Mouse (Mus musculus): ENCODE results near the gene Rnf10. TPM values are rescaled to one million over a fixed set of nuclear protein-coding genes. Genes with fewer than 3 reads are reported as not detected.
A peak's percentile ranks its signal among the peaks of the same experiment; 100 is the strongest.

Rnf10 gene
- polyA plus RNA-seq, 1 experiment = 178 TPM

DNA sequence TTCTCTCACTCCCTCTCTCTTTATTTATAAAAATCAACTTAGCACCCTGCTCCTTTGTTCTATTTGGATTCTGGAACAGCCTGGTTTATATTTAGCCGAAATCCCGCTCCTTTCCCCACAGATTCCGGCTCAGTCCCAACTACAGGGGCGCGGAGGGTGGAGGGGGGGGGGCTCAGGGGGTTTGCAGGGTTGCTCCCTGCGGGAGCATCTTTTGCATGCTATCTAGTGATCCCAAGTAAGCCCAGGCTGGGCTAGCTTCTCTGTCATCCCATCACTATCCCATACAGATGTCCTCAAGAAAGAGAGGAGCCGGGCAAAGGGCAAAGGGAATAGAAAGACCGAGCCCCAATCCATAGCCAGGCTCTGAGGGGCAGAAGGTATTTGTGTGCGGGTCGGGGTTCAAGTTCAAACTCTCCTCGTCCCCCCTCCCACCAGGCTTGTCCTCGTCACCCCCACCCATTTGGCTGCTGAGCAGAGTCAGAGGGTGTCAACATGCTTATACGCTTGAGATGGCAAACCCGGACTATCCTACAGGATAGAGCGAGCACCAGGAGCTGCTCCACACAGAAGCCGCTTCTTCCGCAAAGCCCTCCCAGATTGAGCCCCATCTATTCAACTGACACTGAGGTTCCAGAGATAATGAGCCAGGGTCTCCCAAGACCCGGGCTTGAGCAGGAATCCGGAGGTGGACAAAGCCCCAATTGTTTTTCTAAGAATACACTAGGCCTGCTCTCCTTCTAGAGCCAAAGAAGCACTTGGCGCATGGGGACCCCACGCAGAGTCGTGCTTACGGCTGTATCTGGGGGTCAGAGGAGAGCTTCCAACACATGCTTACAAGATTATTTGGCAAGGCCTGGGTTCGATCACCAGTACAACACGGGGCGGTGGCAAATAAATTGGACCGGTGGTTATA lies 57.2 kb downstream of the Rnf10 start:
- TF ChIP-seq POLR2A (IDR thresholded peaks at IDR 0.05; ENCODE audit: control insufficient read depth, extremely low read depth, insufficient read depth, low read length, poor library complexity) = no peak
- TF ChIP-seq CTCF (IDR thresholded peaks at IDR 0.05; ENCODE audit: borderline replicate concordance, control insufficient read depth, extremely low read depth, insufficient read depth, low read length, poor library complexity) = no peak
- no peak overlapping the region for H3K4me3 ChIP-seq (ENCODE audit: control insufficient read depth, insufficient read depth, low read length)
- no peaks in the 10 kb centered on the region for H3K4me1 ChIP-seq (replicated peaks; ENCODE audit: control insufficient read depth, insufficient read depth, low read length)
- H3K36me3 ChIP-seq (ENCODE audit: control insufficient read depth, insufficient read depth, low read length) = no peaks in the 10 kb centered on the region
- peaks cover 2% of the 10 kb centered on the region; the same call in 1 of the 2 replicates for H3K27me3 ChIP-seq (ENCODE audit: control insufficient read depth, insufficient read depth, low read length)
- 38% methylated on average over 27 of the region's 27 CpGs for WGBS
- H3K27ac ChIP-seq (ENCODE audit: control insufficient read depth, insufficient read depth, low read length) = no peak overlapping the region
- DNase-seq = no peak

DNA sequence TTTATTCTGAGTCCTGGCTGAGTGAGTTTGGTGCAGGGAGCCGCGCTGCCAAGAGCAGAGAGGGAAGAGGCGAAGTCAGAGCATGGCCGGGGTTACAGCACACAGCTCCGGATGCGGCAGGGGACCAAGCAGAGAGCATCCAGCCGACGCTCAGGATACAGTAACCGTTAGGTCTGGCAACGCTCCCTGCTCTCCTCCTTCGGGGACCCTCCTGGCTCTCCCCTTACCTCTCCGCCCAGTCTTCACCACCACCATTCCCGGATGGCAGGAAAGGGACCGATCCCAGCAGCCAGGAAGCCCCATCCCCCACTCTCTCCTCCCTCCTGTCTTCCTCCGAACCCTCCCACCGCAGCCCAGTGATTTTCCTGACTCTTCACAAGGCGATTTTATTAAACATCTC lies 57.8 kb downstream of the Rnf10 start:
- WGBS = 5% methylated on average over 17 of the region's 17 CpGs

DNA sequence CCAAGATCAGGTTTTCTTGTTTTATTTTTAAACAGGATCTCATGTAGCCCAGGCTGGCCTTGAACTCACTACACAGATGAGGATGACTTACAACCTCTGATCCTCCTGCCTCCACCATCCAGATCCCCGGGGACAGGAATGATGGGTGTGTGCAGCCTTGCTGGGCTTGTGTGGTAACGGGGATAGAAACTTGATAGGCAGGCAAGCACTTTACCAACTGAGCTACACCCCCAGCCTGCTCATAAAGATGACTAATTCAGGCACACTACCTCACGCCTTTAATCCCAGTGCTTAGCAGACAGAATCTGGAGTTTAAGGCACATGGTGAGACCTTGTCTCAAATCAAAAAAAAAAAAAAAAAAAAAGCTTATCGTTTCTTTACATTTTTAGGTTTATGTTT lies 59.8 kb downstream of the Rnf10 start:
- H3K36me3 ChIP-seq (ENCODE audit: control insufficient read depth, insufficient read depth, low read length) = no peaks in the 10 kb centered on the region
- H3K4me3 ChIP-seq (ENCODE audit: control insufficient read depth, insufficient read depth, low read length) = no peak overlapping the region
- WGBS = 78% methylated on average over 4 of the region's 4 CpGs
- TF ChIP-seq POLR2A (IDR thresholded peaks at IDR 0.05; ENCODE audit: control insufficient read depth, extremely low read depth, insufficient read depth, low read length, poor library complexity) (no peak), CTCF (IDR thresholded peaks at IDR 0.05; ENCODE audit: borderline replicate concordance, control insufficient read depth, extremely low read depth, insufficient read depth, low read length, poor library complexity) (no peak)
- DNase-seq = no peak
- peaks cover 2% of the 10 kb centered on the region; the same call in 1 of the 2 replicates for H3K27me3 ChIP-seq (ENCODE audit: control insufficient read depth, insufficient read depth, low read length)
- no peaks in the 10 kb centered on the region for H3K4me1 ChIP-seq (replicated peaks; ENCODE audit: control insufficient read depth, insufficient read depth, low read length)
- no peak overlapping the region for H3K27ac ChIP-seq (ENCODE audit: control insufficient read depth, insufficient read depth, low read length)

More for the DNA sequence above, 57.8 kb downstream of the Rnf10 start:
- no peaks in the 10 kb centered on the region for H3K4me1 ChIP-seq (replicated peaks; ENCODE audit: control insufficient read depth, insufficient read depth, low read length)
- no peaks in the 10 kb centered on the region for H3K36me3 ChIP-seq (ENCODE audit: control insufficient read depth, insufficient read depth, low read length)
- H3K27me3 ChIP-seq (ENCODE audit: control insufficient read depth, insufficient read depth, low read length) = peaks cover 2% of the 10 kb centered on the region; the same call in 1 of the 2 replicates
- H3K4me3 ChIP-seq (ENCODE audit: control insufficient read depth, insufficient read depth, low read length) = no peak overlapping the region
- no peak overlapping the region for H3K27ac ChIP-seq (ENCODE audit: control insufficient read depth, insufficient read depth, low read length)
- no peak for DNase-seq
- TF ChIP-seq CTCF (IDR thresholded peaks at IDR 0.05; ENCODE audit: borderline replicate concordance, control insufficient read depth, extremely low read depth, insufficient read depth, low read length, poor library complexity) (no peak), POLR2A (IDR thresholded peaks at IDR 0.05; ENCODE audit: control insufficient read depth, extremely low read depth, insufficient read depth, low read length, poor library complexity) (no peak)

DNA sequence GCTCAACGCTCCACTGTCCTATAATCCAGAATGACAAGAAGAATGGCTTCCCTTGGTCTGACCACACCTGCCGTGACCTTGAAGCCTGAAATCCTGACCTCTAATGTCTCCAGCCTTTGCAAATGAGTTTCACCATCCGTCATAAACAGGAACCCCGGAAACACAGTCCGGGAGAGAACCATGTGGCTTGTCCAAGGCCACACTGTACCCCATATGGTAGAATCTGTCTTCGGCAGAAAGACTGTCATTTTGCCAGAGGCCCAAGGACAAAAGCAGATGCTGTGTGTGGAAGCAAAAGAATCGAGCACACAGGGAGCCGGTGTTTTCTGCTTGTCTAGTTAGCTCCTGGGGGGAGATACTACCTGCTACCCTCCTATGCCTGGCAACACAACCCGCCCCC lies 60.2 kb downstream of the Rnf10 start:
- H3K27me3 ChIP-seq (ENCODE audit: control insufficient read depth, insufficient read depth, low read length) = peaks cover 2% of the 10 kb centered on the region; the same call in 1 of the 2 replicates
- WGBS = 92% methylated on average over 9 of the region's 9 CpGs
- no peak overlapping the region for H3K27ac ChIP-seq (ENCODE audit: control insufficient read depth, insufficient read depth, low read length)
- no peaks in the 10 kb centered on the region for H3K4me1 ChIP-seq (replicated peaks; ENCODE audit: control insufficient read depth, insufficient read depth, low read length)
- DNase-seq = no peak
- H3K4me3 ChIP-seq (ENCODE audit: control insufficient read depth, insufficient read depth, low read length) = no peak overlapping the region
- TF ChIP-seq CTCF (IDR thresholded peaks at IDR 0.05; ENCODE audit: borderline replicate concordance, control insufficient read depth, extremely low read depth, insufficient read depth, low read length, poor library complexity) (no peak), POLR2A (IDR thresholded peaks at IDR 0.05; ENCODE audit: control insufficient read depth, extremely low read depth, insufficient read depth, low read length, poor library complexity) (no peak)
- no peaks in the 10 kb centered on the region for H3K36me3 ChIP-seq (ENCODE audit: control insufficient read depth, insufficient read depth, low read length)

DNA sequence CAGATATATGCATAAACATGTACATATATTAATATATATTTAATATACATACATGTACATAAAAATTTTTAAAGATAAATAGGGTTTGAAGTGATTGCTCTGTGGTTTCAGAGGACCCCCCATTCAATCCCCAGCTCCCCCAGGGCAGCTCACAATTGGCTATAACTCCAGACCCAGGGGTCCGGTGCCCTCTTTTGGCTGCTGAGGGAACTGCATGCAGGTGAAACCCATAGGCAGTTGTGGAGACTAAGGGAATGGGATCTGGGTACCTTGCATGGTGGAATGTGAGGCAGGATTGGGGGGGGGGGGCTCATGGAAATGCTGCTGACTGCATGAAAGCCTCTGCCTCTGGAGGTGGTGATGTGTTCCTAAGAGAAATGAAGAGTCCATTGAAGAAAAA lies 62.3 kb downstream of the Rnf10 start:
- TF ChIP-seq POLR2A (IDR thresholded peaks at IDR 0.05; ENCODE audit: control insufficient read depth, extremely low read depth, insufficient read depth, low read length, poor library complexity) = no peak
- TF ChIP-seq CTCF (IDR thresholded peaks at IDR 0.05; ENCODE audit: borderline replicate concordance, control insufficient read depth, extremely low read depth, insufficient read depth, low read length, poor library complexity) = peak; percentile 68; the same call in 1 of the 2 replicates
- 10% methylated on average over 1 of the region's 1 CpGs for WGBS
- Histone ChIP-seq H3K4me3 (ENCODE audit: control insufficient read depth, insufficient read depth, low read length) (no peak overlapping the region), H3K4me1 (replicated peaks; ENCODE audit: control insufficient read depth, insufficient read depth, low read length) (no peaks in the 10 kb centered on the region), H3K27me3 (ENCODE audit: control insufficient read depth, insufficient read depth, low read length) (peaks cover 2% of the 10 kb centered on the region; the same call in 1 of the 2 replicates), H3K36me3 (ENCODE audit: control insufficient read depth, insufficient read depth, low read length) (no peaks in the 10 kb centered on the region), H3K27ac (ENCODE audit: control insufficient read depth, insufficient read depth, low read length) (no peak overlapping the region)
- DNase-seq = peak; percentile 66

DNA sequence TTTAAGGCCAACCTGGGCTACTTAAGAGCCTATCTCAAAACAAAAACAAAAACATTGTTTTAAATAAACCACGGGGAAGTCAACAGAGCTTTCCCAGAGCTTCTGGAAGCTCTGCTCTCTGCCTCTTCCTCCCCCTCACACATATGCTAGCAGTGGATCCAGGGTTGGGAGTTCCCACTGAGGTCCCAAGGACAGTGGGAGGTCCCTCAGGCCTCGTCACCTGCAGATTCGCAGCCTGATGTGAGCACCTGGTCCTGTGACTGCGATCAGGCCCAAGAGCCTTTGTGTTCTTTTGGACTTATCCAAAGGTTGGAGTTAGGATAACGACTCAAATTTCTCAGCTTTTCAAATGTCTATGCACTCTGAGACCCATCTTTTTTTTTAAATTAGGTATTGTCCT lies 64.1 kb downstream of the Rnf10 start:
- 90% methylated on average over 5 of the region's 5 CpGs for WGBS
- no peak overlapping the region for H3K4me3 ChIP-seq (ENCODE audit: control insufficient read depth, insufficient read depth, low read length)
- H3K27ac ChIP-seq (ENCODE audit: control insufficient read depth, insufficient read depth, low read length) = no peak overlapping the region
- no peaks in the 10 kb centered on the region for H3K36me3 ChIP-seq (ENCODE audit: control insufficient read depth, insufficient read depth, low read length)
- no peak for DNase-seq
- H3K4me1 ChIP-seq (replicated peaks; ENCODE audit: control insufficient read depth, insufficient read depth, low read length) = peaks cover 10% of the 10 kb centered on the region
- H3K27me3 ChIP-seq (ENCODE audit: control insufficient read depth, insufficient read depth, low read length) = peaks cover 10% of the 10 kb centered on the region; the same call in 1 of the 2 replicates
- TF ChIP-seq POLR2A (IDR thresholded peaks at IDR 0.05; ENCODE audit: control insufficient read depth, extremely low read depth, insufficient read depth, low read length, poor library complexity) (no peak), CTCF (IDR thresholded peaks at IDR 0.05; ENCODE audit: borderline replicate concordance, control insufficient read depth, extremely low read depth, insufficient read depth, low read length, poor library complexity) (no peak)
